Mouse (Mus musculus): Measurements from ENCODE around the gene Gm4981.

Gm4981 gene

GRCm38 (mm10) chr10:58223972-58224805, 12.3 kb downstream of the Gm4981 start:
- in situ Hi-C loops (cut with MboI, MseI) = loop anchor here (5.0 to 25.0 kb wide), 15 partner anchors 372 to 1562 kb away; no protein-coding TSS in a partner anchor

GRCm38 (mm10) chr10:58223161-58223560, 13.3 kb downstream of the Gm4981 start:
- in situ Hi-C loops (cut with MboI, MseI) = loop anchor here (5.0 to 25.0 kb wide), 15 partner anchors 371 to 1561 kb away; no protein-coding TSS in a partner anchor

GRCm38 (mm10) chr10:58221571-58221970, 14.9 kb downstream of the Gm4981 start:
- in situ Hi-C loops (cut with MboI, MseI) = loop anchor here (5.0 to 25.0 kb wide), 15 partner anchors 369 to 1559 kb away; no protein-coding TSS in a partner anchor

- in situ Hi-C loops (cut with MboI, MseI) = loop anchor here (5.0 to 25.0 kb wide), 15 partner anchors 368 to 1558 kb away; no protein-coding TSS in a partner anchor
These were observed 15.8 kb downstream of the Gm4981 start for GRCm38 (mm10) chr10:58220726-58221125.

- in situ Hi-C loops (cut with MboI, MseI) = loop anchor here (25.0 kb wide), 6 partner anchors 630 to 1555 kb away; no protein-coding TSS in a partner anchor
These were observed 19.1 kb downstream of the Gm4981 start for GRCm38 (mm10) chr10:58217366-58217765.

DNA sequence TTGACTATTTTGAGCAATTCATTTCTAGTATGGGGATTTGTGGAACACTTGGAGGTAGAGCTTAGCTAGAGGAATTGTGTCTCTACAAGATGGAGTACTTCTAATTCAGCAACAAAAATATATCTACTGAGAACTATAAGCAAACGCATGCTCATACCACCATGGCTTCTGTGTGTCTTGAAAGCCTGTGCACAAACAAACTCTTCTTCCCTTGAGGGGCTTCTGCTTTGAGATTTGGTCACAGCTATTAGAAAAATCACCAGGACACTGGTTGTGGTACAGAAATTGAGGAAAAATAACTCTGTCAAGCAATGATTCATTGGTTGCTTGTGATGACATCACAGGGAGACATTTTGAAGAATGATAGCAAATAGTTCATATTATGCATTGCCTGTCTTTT, 21.1 kb downstream of the Gm4981 start:
- in situ Hi-C loops (cut with MboI, MseI) = loop anchor here (25.0 kb wide), 6 partner anchors 628 to 1553 kb away; no protein-coding TSS in a partner anchor

- in situ Hi-C loops (cut with MboI, MseI) = loop anchor here (25.0 kb wide), 6 partner anchors 628 to 1553 kb away; no protein-coding TSS in a partner anchor
These were observed 21.6 kb downstream of the Gm4981 start for GRCm38 (mm10) chr10:58214934-58215333.

DNA sequence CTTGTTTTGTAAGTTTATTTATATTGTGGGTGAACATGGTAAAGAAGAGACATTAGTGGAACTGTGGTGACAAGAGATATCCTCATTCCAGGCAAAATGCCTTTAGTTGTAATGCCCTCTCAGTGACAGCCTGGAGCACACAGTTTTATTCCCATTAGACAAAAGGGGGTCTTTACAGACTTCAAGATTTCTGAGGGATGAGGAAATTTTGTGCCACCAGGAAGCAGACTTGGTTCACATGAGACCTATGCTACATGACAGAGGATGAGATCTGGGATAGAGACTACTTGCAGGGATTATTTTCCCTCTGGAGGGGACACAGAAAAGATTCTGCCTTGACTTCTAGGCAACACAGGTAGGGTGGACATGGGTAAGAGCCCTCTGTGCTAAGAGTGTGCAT, 22.0 kb downstream of the Gm4981 start:
- in situ Hi-C loops (cut with MboI, MseI) = loop anchor here (25.0 kb wide), 6 partner anchors 627 to 1552 kb away; no protein-coding TSS in a partner anchor

- in situ Hi-C loops (cut with MboI, MseI) = loop anchor here (25.0 kb wide), 6 partner anchors 625 to 1550 kb away; no protein-coding TSS in a partner anchor
These were observed 24.3 kb downstream of the Gm4981 start for GRCm38 (mm10) chr10:58212230-58212629.

DNA sequence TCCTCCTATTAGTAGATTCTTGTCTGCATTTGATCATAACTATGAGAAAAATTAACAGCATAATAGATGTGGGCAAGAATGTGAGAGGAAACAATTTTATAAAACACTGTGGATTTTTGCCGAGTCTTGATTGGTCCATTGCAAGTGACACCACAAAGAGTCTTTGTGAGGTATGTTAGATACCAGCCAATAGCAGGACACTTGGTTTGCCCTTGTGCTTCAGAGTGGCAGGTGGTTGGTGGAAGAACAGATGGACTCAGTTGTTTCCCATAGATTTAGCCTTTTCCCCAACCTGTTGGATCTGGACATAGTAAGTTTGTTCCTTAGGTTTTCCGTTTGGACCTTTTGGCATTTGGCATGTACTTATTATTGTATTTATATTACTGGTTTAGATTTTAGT, 25.3 kb downstream of the Gm4981 start:
- in situ Hi-C loops (cut with MboI, MseI) = loop anchor here (25.0 kb wide), 6 partner anchors 624 to 1549 kb away; no protein-coding TSS in a partner anchor

- in situ Hi-C loops (cut with MboI, MseI) = loop anchor here (25.0 kb wide), 6 partner anchors 623 to 1548 kb away; no protein-coding TSS in a partner anchor
These were observed 26.0 kb downstream of the Gm4981 start for GRCm38 (mm10) chr10:58210514-58210913.

DNA sequence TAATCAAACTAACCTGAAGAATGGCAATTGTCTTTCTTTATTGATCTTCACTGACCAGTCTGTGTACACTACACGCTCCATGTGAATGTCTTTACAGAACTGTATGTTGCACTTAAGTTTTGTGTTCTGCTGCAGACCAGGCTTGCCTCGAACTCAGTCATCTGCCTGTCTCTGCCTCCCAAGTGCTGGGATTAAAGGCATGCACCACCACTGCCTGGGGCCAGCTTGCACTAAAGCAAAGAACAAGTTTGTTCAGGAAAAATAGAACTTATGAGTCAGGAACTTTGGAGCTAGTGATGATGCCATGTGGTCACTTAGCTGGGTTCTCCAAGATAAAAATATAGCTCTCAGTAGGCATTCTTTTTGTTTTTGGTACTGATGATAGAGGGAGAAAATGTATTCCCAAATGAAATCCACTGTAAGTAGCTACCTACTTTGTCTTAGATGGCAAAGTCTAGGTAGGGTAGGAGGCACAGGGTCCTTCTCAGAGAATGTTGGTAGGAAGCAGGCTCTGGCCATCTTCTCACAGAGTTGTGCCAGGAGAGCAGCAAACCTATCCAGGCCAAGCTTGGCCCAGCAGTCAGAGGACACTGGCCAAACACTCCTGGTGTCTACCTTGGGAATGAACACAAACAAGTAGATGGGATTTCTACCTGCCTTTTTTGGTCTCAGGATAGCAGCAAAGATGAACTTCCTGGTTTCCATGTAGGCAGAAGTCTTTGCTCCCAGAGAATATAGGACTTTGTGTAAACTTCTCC, 26.6 kb downstream of the Gm4981 start:
- in situ Hi-C loops (cut with MboI, MseI) = loop anchor here (10.0 to 25.0 kb wide), 9 partner anchors 615 to 1965 kb away; no protein-coding TSS in a partner anchor

DNA sequence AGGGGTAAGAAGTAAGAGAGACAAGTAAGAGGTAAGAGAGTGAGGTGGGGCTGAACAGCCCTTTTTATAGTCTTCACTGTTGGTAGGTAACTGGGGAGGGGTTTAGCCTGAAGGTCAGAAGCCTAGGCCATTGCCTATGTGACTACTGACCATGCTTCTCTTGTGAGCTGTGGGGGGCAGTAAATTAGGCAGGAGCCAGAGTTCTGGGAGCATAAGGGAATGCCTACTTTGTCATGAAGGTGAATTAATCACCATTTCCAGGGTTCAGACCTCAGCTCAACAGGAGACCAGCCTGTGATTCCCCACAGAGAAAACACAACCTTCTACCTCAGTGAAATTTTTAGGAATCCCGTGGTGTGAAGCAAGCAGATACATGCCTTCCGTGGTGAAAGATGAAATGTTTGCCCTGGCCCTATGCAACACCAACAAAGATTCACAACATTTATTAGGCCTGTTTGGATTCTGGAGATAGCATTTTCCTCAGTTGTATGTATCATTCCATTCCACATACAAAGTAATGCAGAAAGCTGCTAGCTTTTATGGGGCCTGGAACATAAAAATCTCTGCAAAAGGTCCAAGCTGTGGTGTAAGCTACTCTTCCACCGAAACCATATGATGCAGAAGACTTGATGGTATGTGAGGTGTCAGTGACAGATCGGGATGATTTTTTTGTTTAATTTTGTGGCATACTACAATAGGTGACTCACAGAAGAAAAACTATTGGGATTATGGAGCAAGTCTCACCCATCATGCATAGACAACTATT, 29.7 kb downstream of the Gm4981 start:
- in situ Hi-C loops (cut with MboI, MseI) = loop anchor here (10.0 to 25.0 kb wide), 9 partner anchors 612 to 1962 kb away; no protein-coding TSS in a partner anchor

GRCm38 (mm10) chr10:58205986-58206385, 30.5 kb downstream of the Gm4981 start:
- in situ Hi-C loops (cut with MboI, MseI) = loop anchor here (10.0 to 25.0 kb wide), 9 partner anchors 611 to 1961 kb away; no protein-coding TSS in a partner anchor
